Mouse (Mus musculus) gastrocnemius, postnatal 14 days (tissue): ENCODE data around the gene Gm20388. TPM values are rescaled to one million over a fixed set of nuclear protein-coding genes. Genes with fewer than 3 reads are reported as not detected.

Experiments used
- DNase-seq: peaks from one replicate; pipeline ENCODE4 v3.0.0; 2021; ENCODE audit warnings: mixed read lengths
- intact Hi-C: fragments of 180-260 bp; cut with DNase I; formaldehyde crosslinking; loops from one replicate; pipeline ENCODE4 v1.15.1; 2025; ENCODE audit warnings: low total_unique reads
- total RNA-seq, 2 experiments: library from RNA; stranded (reverse); gene quantifications; 2 replicates each; pipeline ENCODE4 v1.2.3; 2021

The Gm20388 gene
- total RNA-seq, 2 experiments from 2014 or later = 5.6 to 6.0 TPM

GRCm38 (mm10) chr8:120103916-120104315 is 193.3 kb downstream of the Gm20388 start:
- no peak for DNase-seq
- intact Hi-C loops = no loop called here

DNA sequence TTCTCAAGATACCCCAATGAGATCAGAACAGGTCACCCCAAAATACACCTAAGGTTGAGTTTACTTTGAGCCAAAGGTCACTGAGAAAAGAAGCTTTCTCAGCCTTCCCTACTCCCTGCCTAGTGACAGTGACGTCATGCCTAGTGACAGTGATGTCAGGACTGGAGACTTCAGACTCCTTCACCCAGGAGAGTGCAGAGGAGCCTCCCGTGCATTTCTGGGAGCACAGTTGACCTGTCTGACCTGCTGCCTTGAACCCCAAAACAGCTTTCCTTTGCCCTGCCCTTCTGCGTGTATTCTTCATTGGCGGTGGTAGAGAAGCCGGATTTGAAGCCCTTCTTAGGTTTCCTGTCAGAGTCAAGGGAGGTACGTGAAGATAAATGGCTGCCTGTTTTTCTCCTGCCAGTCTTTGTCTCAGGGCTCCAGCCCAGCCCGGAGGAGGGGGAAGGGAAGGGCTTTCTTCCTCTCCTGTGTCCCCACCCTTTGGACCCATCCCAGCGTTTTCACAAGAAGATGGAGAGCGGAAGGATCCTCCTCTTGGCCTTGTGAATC is 194.2 kb downstream of the Gm20388 start:
- intact Hi-C loops = no loop called here
- peak; percentile 76 for DNase-seq

- intact Hi-C loops = no loop called here
These were observed 198.5 kb downstream of the Gm20388 start for GRCm38 (mm10) chr8:120109149-120109548.

DNA sequence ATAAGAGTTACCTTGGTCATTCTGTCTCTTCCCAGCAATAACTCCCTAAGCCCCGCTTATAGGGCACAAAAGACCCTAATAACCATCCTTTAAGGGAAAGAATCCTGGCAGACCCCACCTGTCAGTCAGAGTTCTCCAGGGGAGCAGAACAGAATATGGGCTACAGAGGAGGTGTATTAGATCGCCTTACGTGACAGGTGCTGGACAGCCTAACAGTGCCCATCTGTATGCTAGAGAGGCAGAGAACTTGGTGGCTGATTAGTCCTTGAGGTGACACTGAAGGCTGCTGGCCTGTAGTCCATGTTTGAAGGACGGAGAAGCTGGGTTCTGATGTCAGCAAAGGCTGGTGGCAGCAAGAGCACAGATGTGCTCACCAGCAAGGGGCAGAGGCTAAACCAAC is 200.3 kb downstream of the Gm20388 start:
- DNase-seq = no peak
- intact Hi-C loops = no loop called here

More at GRCm38 (mm10) chr8:120109149-120109548, 198.5 kb downstream of the Gm20388 start:
- DNase-seq = no peak

- intact Hi-C loops = no loop called here
- DNase-seq = no peak
These were observed 200.7 kb downstream of the Gm20388 start for GRCm38 (mm10) chr8:120111382-120111781.

DNA sequence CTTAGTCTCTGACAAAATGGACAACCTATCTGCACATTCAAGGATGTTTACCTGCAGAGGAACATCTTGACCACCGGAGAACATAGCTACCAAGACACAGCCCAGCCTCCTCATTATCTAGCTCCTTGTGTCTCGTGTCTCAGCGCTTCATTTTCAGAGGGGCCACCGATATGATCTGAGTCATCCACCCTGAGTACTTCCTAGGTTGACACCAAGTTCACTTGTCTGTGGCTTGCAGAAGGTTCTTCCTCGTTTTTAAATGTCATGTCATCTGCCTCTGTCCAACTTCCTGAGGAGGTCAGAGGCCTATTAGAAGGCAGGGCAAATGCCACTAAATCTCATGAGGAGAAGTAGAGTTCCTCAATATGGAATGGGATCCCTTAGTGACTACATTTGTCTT is 201.9 kb downstream of the Gm20388 start:
- intact Hi-C loops = no loop called here
- DNase-seq = no peak

GRCm38 (mm10) chr8:120113306-120113705 is 202.7 kb downstream of the Gm20388 start:
- peak; percentile 70 for DNase-seq
- intact Hi-C loops = no loop called here

DNA sequence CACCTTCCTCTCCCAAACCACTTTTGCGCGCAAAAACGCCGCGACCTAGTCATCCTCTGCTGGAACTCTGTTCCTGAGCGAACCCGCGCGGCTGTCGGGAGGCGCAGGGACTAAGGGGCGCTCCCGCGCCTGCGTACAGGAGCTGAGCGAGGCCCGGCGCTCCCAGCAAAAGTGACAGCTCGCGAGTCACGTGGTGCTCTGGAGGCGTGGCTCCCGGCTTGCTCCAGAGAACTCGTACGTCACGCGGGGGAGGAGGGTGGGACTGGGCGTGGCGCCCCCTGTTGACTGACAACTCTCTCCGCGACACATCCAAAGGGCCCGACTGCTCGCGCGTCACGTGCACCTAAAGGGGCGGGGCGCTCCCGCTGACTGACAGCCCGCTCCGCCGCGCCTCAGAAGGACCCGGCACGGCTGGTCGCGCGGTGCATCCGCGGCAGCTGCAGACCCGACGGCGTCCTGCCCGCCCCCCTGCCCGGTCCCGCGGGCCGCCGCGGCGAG is 203.2 kb downstream of the Gm20388 start, which contains the start of gene 6430548M08Rik:
TSS of gene 6430548M08Rik (plus strand) at position 395 of the 498 bp plus-strand sequence.
- intact Hi-C loops = no loop called here
- DNase-seq = peak; percentile 100

- DNase-seq = no peak
- intact Hi-C loops = no loop called here
These were observed 203.7 kb downstream of the Gm20388 start for GRCm38 (mm10) chr8:120114315-120114841.

- DNase-seq = no peak
- intact Hi-C loops = no loop called here
These were observed 206.0 kb downstream of the Gm20388 start for GRCm38 (mm10) chr8:120116600-120116999.

DNA sequence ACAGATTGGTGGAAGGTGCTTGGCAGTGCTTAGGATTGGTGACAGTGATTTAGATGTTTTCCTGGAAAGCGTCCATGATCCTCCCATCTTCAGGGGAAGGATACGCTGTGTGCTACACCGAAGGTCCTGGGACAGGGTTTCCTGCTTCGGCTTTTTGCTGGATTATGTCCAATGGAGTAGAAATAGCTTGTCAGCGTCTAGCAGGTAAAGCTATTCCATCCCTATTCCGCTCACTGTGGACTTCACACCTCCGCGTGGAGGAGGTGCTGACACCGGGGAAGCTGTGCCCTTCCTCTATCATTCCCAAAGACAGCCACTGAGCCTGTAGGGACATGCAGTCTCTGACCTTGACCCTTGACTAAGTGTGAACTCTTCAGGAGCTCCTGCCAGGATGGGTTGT is 207.5 kb downstream of the Gm20388 start:
- intact Hi-C loops = no loop called here
- DNase-seq = no peak

DNA sequence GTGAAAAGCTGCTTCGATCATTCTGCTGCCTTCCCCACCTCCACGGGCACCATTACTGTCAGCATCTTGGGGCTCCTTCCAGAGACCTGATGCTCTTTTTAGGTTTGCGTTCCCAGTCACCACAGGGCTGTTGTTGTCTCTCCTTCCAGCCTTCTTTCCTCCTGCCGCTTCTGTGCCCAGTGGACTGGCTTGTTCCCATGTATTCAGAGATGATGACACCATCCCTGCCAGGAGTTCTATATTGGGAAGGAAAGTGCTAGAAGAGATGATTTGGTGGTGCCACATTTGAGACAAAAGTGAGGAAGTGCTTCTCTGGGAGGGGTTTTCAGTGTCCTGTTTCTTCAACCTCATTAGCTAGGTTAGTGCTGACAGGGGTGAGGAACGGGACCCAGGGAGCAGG is 208.2 kb downstream of the Gm20388 start:
- no peak for DNase-seq
- intact Hi-C loops = no loop called here

DNA sequence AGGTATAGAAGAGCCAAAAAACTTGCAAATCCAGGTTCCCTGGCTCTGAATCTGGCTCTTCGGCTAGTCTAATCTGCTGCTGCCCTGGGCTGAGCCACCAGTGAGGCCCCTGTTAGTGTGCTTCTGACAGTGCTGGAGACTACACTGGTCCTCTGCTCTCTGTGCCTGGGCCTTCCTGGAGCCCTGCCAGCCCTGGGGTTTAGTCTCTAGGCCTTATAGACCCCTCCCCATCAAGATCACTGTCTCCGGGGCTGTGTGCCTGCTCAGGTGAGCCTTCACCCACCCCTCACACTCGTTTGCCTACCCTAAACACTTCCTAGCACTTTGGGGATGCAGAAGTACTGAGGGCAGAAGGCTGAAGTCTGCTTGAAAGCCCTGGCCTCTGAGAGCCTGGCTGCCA is 208.8 kb downstream of the Gm20388 start:
- DNase-seq = no peak
- intact Hi-C loops = no loop called here

DNA sequence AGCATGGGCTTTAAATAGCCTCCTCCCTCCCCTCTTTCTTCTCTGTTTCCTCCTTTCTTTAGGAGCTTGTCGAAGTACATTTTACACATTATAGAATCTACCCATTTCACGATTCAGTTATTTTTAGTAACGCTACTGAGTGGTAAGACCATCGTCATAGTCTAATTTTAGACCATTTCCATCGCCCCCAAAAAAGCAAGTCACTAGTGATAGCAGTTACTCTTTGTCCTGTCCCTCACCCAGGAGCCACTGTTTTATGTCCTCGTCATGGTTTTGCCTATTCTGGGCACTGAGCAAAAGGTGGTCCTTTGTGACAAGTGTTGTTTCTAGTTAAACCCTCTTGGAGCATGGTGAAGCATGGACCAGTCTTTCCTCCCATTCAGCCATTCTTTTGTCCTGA is 209.3 kb downstream of the Gm20388 start:
- no peak for DNase-seq
- intact Hi-C loops = no loop called here

- DNase-seq = no peak
- intact Hi-C loops = no loop called here
These were observed 210.3 kb downstream of the Gm20388 start for GRCm38 (mm10) chr8:120120951-120121350.

DNA sequence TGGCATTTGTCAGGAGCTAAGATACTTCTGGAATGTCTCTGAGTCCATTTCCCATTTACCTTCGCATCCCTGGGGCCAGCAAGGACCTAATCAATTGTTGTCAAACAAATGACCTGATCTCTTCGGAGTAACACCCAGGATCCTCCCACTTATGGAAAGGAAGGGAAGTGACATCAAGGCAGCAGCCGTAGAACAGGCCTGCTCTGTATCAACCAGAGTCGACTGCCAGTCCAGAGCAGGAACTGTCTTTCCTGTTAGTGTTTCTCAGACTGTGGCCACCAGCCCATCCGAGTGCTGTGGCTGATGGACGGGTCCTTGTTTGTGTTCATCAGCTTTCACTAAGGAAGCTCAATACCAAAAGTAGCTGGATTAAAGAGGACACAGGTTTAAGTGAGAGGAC is 213.6 kb downstream of the Gm20388 start:
- intact Hi-C loops = no loop called here
- DNase-seq = no peak

DNA sequence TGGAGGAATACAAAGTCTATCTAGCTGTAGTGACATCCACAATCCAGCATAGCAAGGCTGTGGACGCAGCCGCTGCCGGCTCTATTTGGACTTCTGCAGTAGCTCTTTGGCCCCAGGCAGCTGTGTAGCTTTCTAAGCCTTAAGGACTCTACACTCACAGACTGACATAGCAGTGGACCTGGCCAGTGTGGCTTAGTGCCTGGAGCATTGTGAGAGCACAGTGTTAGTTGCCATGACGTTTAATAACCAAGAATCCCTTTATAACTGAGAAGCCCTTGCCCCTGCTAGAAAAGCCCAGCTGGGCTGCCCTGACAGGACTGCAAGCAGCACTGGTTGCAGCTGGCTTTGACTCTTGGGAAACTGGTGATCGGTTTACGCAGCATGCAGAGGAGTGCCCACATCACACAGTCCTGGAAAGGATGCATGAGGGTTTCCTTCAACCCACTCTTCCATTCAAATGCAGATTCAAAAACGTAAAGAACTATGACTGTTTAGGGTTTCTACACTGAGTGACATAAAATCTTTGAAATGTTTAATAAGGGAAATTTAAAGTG is 214.3 kb downstream of the Gm20388 start:
- intact Hi-C loops = no loop called here
- no peak for DNase-seq

DNA sequence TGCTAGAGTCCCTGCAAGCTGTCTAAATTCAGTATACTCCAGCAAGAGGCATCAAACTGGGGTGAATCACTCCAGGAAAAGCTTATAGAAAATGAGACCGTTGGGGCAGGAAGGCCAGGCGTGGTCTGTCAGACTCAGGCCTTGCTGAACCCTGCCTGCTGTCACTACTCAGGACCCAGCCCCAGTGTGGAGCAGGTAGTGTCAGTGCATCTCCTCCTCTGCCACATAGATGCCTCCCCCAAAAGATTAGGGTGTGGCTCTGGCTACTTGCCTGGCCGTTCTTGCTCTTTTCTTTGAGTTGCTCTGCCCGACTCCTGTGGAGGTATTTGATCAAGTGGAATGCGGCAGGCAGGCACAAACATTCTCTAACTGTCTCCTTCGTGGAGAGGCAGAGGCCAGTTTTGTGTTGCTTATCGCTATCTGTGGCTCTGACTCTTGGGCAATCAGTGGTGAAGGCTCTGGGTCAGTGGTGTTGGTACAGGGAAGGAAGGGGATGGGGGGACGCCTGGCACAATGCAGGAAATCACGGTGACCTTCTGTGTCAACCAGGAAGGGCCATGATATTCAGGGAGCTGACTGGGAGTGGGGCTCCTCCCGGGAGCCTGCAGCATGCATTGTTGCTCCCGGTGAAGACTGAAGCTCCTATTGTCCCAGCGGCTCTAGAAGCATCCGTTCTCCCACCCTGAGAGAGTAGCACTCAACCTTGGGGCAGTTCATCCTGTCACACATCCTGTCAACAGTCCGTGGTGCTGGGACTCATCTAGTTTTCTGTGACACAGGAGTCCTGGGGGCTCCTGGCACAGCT is 215.9 kb downstream of the Gm20388 start:
- intact Hi-C loops = no loop called here
- DNase-seq = no peak

- intact Hi-C loops = no loop called here
- no peak for DNase-seq
These were observed 218.9 kb downstream of the Gm20388 start for GRCm38 (mm10) chr8:120129547-120129946.

- intact Hi-C loops = no loop called here
- no peak for DNase-seq
These were observed 220.5 kb downstream of the Gm20388 start for GRCm38 (mm10) chr8:120131158-120131557.
